Mouse (Mus musculus) central nervous system, embryonic 18 days (tissue): ENCODE data around the gene Rab44. TPM values are rescaled to one million over a fixed set of nuclear protein-coding genes. Genes with fewer than 3 reads are reported as not detected.

Experiments used
- polyA plus RNA-seq: library from polyadenylated mRNA; depleted of rRNA; stranded (reverse); fragments of >200 nt; gene quantifications from 2 replicates; pipeline ENCODE4 v1.2.3, GENCODE M21; 2012; rRNA removed

Gene Rab44
- polyA plus RNA-seq: 0.06 and 0.19 TPM in 2 replicates

DNA sequence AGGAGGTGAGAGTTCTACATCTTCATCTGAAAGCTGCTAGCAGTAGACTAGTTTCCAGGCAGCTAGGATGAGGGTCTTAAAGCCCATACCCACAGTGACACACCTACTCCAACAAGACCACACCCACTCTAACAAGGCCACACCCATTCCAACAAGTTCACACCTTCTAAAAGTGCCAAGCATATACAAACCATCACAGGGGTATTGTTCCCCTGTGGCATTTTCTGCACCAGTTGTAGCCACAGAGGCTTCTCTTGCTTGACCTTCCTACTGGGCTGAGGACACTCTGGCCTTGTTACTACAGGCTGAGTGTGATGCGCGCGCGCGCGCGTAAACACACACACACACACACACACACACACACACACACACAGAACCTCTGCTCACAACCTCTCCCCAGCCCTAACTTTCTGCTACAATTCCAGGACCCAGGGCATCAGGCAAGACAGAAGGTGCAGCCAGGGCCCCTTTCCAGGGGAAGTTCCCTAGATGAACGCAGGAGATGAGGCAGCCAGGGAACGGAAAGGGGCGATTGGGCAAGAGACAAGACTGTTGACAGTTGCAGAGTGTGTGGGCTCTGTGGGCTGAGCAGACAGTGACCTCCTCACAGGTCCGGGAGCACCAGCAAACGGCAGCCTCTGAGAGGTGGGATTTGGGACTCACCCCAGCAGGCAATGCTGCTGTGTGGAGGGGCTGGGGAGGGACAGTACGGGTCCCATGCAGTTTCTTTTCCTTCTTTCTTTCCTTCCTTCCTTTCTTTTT is at the start of gene Rab44:
TSS of gene Rab44 (plus strand) at position 555 of the 762 bp plus-strand sequence.

GRCm38 (mm10) chr17:29090776-29091175 is 23.2 kb upstream of the Rab44 start, which contains the start of gene Cdkn1a:
TSS of gene Cdkn1a (plus strand) at chr17:29090976.

Other genes starting within 250 kb of the Rab44 start
- gene 4930539E08Rik, start 198.8 kb upstream of the Rab44 start, polyA plus RNA-seq: 2.6 and 2.9 TPM in 2 replicates
- 0.11 TPM in 1 of 2 replicates, not detected in the other for gene Pxt1, start 170.3 kb upstream of the Rab44 start, polyA plus RNA-seq
- gene Kctd20, start 162.2 kb upstream of the Rab44 start, polyA plus RNA-seq: 71.8 and 72.3 TPM in 2 replicates
- 91.9 and 94.6 TPM in 2 replicates for gene Stk38, start 106.2 kb upstream of the Rab44 start, polyA plus RNA-seq
- 330 and 355 TPM in 2 replicates for gene Srsf3, start 81.5 kb upstream of the Rab44 start, polyA plus RNA-seq
- 45.1 and 51.9 TPM in 2 replicates for gene Cdkn1a, start 23.2 kb upstream of the Rab44 start, polyA plus RNA-seq
- 55.1 and 68.9 TPM in 2 replicates for gene Cpne5, start 124.0 kb downstream of the Rab44 start, polyA plus RNA-seq
- gene Ppil1, start 150.0 kb downstream of the Rab44 start, polyA plus RNA-seq: 61.0 and 69.0 TPM in 2 replicates
- 89.5 and 91.0 TPM in 2 replicates for gene BC004004, start 154.6 kb downstream of the Rab44 start, polyA plus RNA-seq
- 4.5 and 5.2 TPM in 2 replicates for gene Pi16, start 203.5 kb downstream of the Rab44 start, polyA plus RNA-seq
- gene Mtch1, start 233.8 kb downstream of the Rab44 start, polyA plus RNA-seq: 659 and 663 TPM in 2 replicates
- gene Fgd2, start 246.8 kb downstream of the Rab44 start, polyA plus RNA-seq: 11.3 and 13.4 TPM in 2 replicates